Mouse (Mus musculus) intestine, embryonic 16.5 days (tissue): Measurements from ENCODE around the gene Mvb12b. TPM values are rescaled to one million over a fixed set of nuclear protein-coding genes. Genes with fewer than 3 reads are reported as not detected.
A peak's percentile ranks its signal among the peaks of the same experiment; 100 is the strongest.

Experiments used
- ATAC-seq: fragments of 200-750 bp; cut with Nextera tagmentation; 2 replicates; pipeline ENCODE4 v1.8.0; 2017; ENCODE audit warnings: moderate TSS enrichment, moderate library complexity
- H3K27ac ChIP-seq: fragments of 300-500 bp; sonication (generic); 2 replicates; pipeline ENCODE4 v1.5.1; 2014; ENCODE audit warnings: mild to moderate bottlenecking, low read length
- H3K27me3 ChIP-seq: fragments of 300-500 bp; sonication (generic); replicated peaks from 2 replicates; pipeline ENCODE4 v1.6.1; 2014; ENCODE audit warnings: low read length, control low read depth, mixed read lengths; ENCODE audit not compliant: control insufficient read depth, insufficient read depth
- H3K36me3 ChIP-seq: fragments of 300-500 bp; sonication (generic); 2 replicates; pipeline ENCODE4 v1.6.1; 2014; ENCODE audit warnings: low read length, control low read depth; ENCODE audit not compliant: control insufficient read depth, insufficient read depth
- H3K4me1 ChIP-seq: fragments of 300-500 bp; sonication (generic); 2 replicates; pipeline ENCODE4 v1.6.1; 2014; ENCODE audit warnings: low read length, control low read depth, mixed read lengths; ENCODE audit not compliant: control insufficient read depth, insufficient read depth
- H3K4me2 ChIP-seq: fragments of 300-500 bp; sonication (generic); 2 replicates; pipeline ENCODE4 v1.6.1; 2014; ENCODE audit warnings: low read depth, low read length, control low read depth
- H3K4me3 ChIP-seq: fragments of 300-500 bp; sonication (generic); 2 replicates; pipeline ENCODE4 v1.5.1; 2014; ENCODE audit warnings: mild to moderate bottlenecking, low read length
- H3K9ac ChIP-seq: fragments of 300-500 bp; sonication (generic); 2 replicates; pipeline ENCODE4 v1.6.1; 2014; ENCODE audit warnings: low read depth, low read length
- H3K9me3 ChIP-seq: fragments of 300-500 bp; sonication (generic); 2 replicates; pipeline ENCODE4 v1.6.1; 2016; ENCODE audit warnings: low read length, control low read depth; ENCODE audit not compliant: control insufficient read depth
- WGBS: fragments of 180-500 bp; shearing (Covaris S2); extraction: QIAGEN DNeasy Blood & Tissue Kit; methylation state at CpG from one replicate; pipeline ENCODE4 v1.1.7; 2014; 5-methylcytosine and 5-hydroxymethylcytosine counted together
- polyA plus RNA-seq: library from polyadenylated mRNA; unstranded; fragments of >200 nt; fragmentation: Nextera tagmentation; extraction: Ambion mirVana; gene quantifications from 2 replicates; pipeline ENCODE4 v1.2.1, GENCODE M21; 2015

The Mvb12b gene
- polyA plus RNA-seq, 1 experiment from 2014 or later = 7.9 TPM

- H3K27ac ChIP-seq = peak overlapping the region; percentile 72
- WGBS = 34% methylated on average over 25 of the region's 25 CpGs
- peak; percentile 70 for ATAC-seq
- H3K36me3 ChIP-seq = no peaks in the 10 kb centered on the region
- no peak overlapping the region for H3K4me3 ChIP-seq
- peaks cover 29% of the 10 kb centered on the region for H3K4me1 ChIP-seq
- H3K27me3 ChIP-seq = no peaks in the 10 kb centered on the region
- peak overlapping the region; percentile 51 for H3K4me2 ChIP-seq
- 0 out of 2 replicates have a peak overlapping the region, but pooled peaks have one; percentile 38 for H3K9ac ChIP-seq
- no peaks in the 10 kb centered on the region for H3K9me3 ChIP-seq
These were observed 11.0 kb downstream of the Mvb12b start for GRCm38 (mm10) chr2:33876529-33877290.

GRCm38 (mm10) chr2:33875594-33875993 lies 12.2 kb downstream of the Mvb12b start:
- peaks cover 35% of the 10 kb centered on the region for H3K4me1 ChIP-seq
- H3K4me3 ChIP-seq = no peak overlapping the region
- H3K27me3 ChIP-seq = no peaks in the 10 kb centered on the region
- no peaks in the 10 kb centered on the region for H3K9me3 ChIP-seq
- H3K36me3 ChIP-seq = no peaks in the 10 kb centered on the region
- H3K9ac ChIP-seq = no peak overlapping the region
- no peak overlapping the region for H3K4me2 ChIP-seq
- no peak for ATAC-seq
- no peak overlapping the region for H3K27ac ChIP-seq
- 63% methylated on average over 12 of the region's 12 CpGs for WGBS

- 72% methylated on average over 10 of the region's 10 CpGs for WGBS
- H3K4me3 ChIP-seq = no peak overlapping the region
- no peaks in the 10 kb centered on the region for H3K27me3 ChIP-seq
- no peak overlapping the region for H3K4me2 ChIP-seq
- no peaks in the 10 kb centered on the region for H3K36me3 ChIP-seq
- H3K27ac ChIP-seq = no peak overlapping the region
- H3K4me1 ChIP-seq = peaks cover 40% of the 10 kb centered on the region
- H3K9ac ChIP-seq = no peak overlapping the region
- H3K9me3 ChIP-seq = no peaks in the 10 kb centered on the region
- no peak for ATAC-seq
These were observed 12.7 kb downstream of the Mvb12b start for GRCm38 (mm10) chr2:33874856-33875576.

- Histone ChIP-seq H3K27me3 (no peaks in the 10 kb centered on the region), H3K4me1 (peaks cover 44% of the 10 kb centered on the region), H3K9me3 (no peaks in the 10 kb centered on the region), H3K27ac (no peak overlapping the region), H3K9ac (no peak overlapping the region), H3K36me3 (no peaks in the 10 kb centered on the region), H3K4me3 (no peak overlapping the region), H3K4me2 (no peak overlapping the region)
- 56% methylated on average over 5 of the region's 5 CpGs for WGBS
- ATAC-seq = no peak
These were observed 13.4 kb downstream of the Mvb12b start for GRCm38 (mm10) chr2:33874367-33874766.

GRCm38 (mm10) chr2:33873501-33873900 lies 14.2 kb downstream of the Mvb12b start:
- 60% methylated on average over 8 of the region's 8 CpGs for WGBS
- ATAC-seq = no peak
- H3K27me3 ChIP-seq = no peaks in the 10 kb centered on the region
- H3K4me2 ChIP-seq = no peak overlapping the region
- H3K4me1 ChIP-seq = peaks cover 44% of the 10 kb centered on the region
- H3K36me3 ChIP-seq = no peaks in the 10 kb centered on the region
- H3K4me3 ChIP-seq = no peak overlapping the region
- no peaks in the 10 kb centered on the region for H3K9me3 ChIP-seq
- no peak overlapping the region for H3K27ac ChIP-seq
- no peak overlapping the region for H3K9ac ChIP-seq

- Histone ChIP-seq H3K4me3 (no peak overlapping the region), H3K9ac (no peak overlapping the region), H3K27me3 (no peaks in the 10 kb centered on the region), H3K36me3 (no peaks in the 10 kb centered on the region), H3K4me1 (peaks cover 42% of the 10 kb centered on the region), H3K4me2 (no peak overlapping the region), H3K27ac (no peak overlapping the region), H3K9me3 (no peaks in the 10 kb centered on the region)
- WGBS = 58% methylated on average over 8 of the region's 8 CpGs
- no peak for ATAC-seq
These were observed 14.9 kb downstream of the Mvb12b start for GRCm38 (mm10) chr2:33872841-33873271.

GRCm38 (mm10) chr2:33871181-33871520 lies 16.6 kb downstream of the Mvb12b start:
- Histone ChIP-seq H3K9ac (no peak overlapping the region), H3K36me3 (no peaks in the 10 kb centered on the region), H3K27me3 (no peaks in the 10 kb centered on the region), H3K9me3 (no peaks in the 10 kb centered on the region), H3K4me1 (peaks cover 34% of the 10 kb centered on the region), H3K4me3 (no peak overlapping the region), H3K27ac (peak overlapping the region; percentile 80), H3K4me2 (no peak overlapping the region)
- no peak for ATAC-seq
- WGBS = 84% methylated on average over 4 of the region's 4 CpGs

GRCm38 (mm10) chr2:33870369-33871180 lies 17.2 kb downstream of the Mvb12b start:
- no peak overlapping the region for H3K4me2 ChIP-seq
- peaks cover 33% of the 10 kb centered on the region for H3K4me1 ChIP-seq
- H3K36me3 ChIP-seq = no peaks in the 10 kb centered on the region
- 0 out of 2 replicates have a peak overlapping the region, but pooled peaks have one; percentile 26 for H3K9ac ChIP-seq
- WGBS = 50% methylated on average over 17 of the region's 17 CpGs
- ATAC-seq = peak; percentile 65
- H3K27ac ChIP-seq = peak overlapping the region; percentile 80
- H3K4me3 ChIP-seq = no peak overlapping the region
- no peaks in the 10 kb centered on the region for H3K27me3 ChIP-seq
- H3K9me3 ChIP-seq = no peaks in the 10 kb centered on the region
